15 mouse cellular contexts compared by ENCODE assay signal in the genomic region with DNA sequence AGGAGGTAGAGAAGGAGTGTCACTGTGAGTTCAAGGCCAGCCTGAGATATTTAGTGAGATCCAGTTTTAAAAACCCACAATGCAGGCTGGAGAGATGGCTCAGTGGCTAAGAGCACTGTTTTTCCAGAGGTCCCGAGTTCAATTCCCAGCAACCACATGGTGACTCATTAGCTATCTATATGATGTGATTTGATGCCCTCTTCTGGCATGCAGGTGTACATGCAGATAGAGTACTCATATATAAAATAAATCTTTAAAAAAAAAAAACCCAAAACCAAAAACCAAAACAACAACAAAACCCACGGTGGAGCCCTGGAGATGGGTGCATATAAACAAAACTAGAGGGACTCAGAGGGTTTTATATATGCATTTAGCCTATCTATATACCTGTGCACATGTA. TPM values are rescaled to one million over a fixed set of nuclear protein-coding genes. Genes with fewer than 3 reads are reported as not detected.
DNase-seq lines count a peak whose midpoint lies in the region; ATAC-seq and TF ChIP-seq lines count a peak whose summit lies in the region.
"Had no signal": no experiment of that assay in that cellular context is flagged by ENCODE, and none has a peak within 500 bp of the region (broad histone marks: within the 10 kb centered on the region; RNA-seq: fewer than 3 reads in every experiment).

No protein-coding gene starts in this region.

- TF ChIP-seq EP300 in liver, postnatal 0 days (IDR thresholded peaks at IDR 0.05; ENCODE audit: low read depth) = no peak

- H3K9ac ChIP-seq in forebrain, embryonic 13.5 days = 0 out of 2 replicates have a peak overlapping the region, but pooled peaks have one; percentile 85
- H3K9ac ChIP-seq in forebrain, embryonic 16.5 days (replicated peaks; ENCODE audit: low read depth, low read length) = no peak overlapping the region
- H3K9ac ChIP-seq in liver, postnatal 0 days (replicated peaks) = no peak overlapping the region
- H3K9ac ChIP-seq in liver, embryonic 12.5 days = no peak overlapping the region
- H3K9ac ChIP-seq in hindbrain, embryonic 14.5 days = no peak overlapping the region
- H3K9ac ChIP-seq in neural tube, embryonic 14.5 days (replicated peaks; ENCODE audit: low read depth, low read length) = no peak overlapping the region

- H3K27me3 ChIP-seq in forebrain, embryonic 13.5 days = no peaks in the 10 kb centered on the region
- no peaks in the 10 kb centered on the region for H3K27me3 ChIP-seq in forebrain, embryonic 16.5 days (replicated peaks; ENCODE audit: control insufficient read depth, insufficient read depth, low read length)
- no peaks in the 10 kb centered on the region for H3K27me3 ChIP-seq in liver, postnatal 0 days (ENCODE audit: insufficient read depth, low read length)
- H3K27me3 ChIP-seq in liver, embryonic 12.5 days (replicated peaks) = no peaks in the 10 kb centered on the region
- H3K27me3 ChIP-seq in hindbrain, embryonic 14.5 days (ENCODE audit: control insufficient read depth, insufficient read depth, low read length) = no peaks in the 10 kb centered on the region
- no peaks in the 10 kb centered on the region for H3K27me3 ChIP-seq in neural tube, embryonic 14.5 days (ENCODE audit: control insufficient read depth, insufficient read depth, low read length)

- TF ChIP-seq CTCF in liver, postnatal 0 days (IDR thresholded peaks at IDR 0.05; ENCODE audit: low read depth) = peak; percentile 50

- peaks cover 78% of the 10 kb centered on the region for H3K36me3 ChIP-seq in forebrain, embryonic 13.5 days (ENCODE audit: poor library complexity, severe bottlenecking)
- peaks cover 12% of the 10 kb centered on the region for H3K36me3 ChIP-seq in forebrain, embryonic 16.5 days (ENCODE audit: control insufficient read depth, insufficient read depth)
- peaks cover 16% of the 10 kb centered on the region for H3K36me3 ChIP-seq in liver, postnatal 0 days (replicated peaks; ENCODE audit: insufficient read depth, low read length)
- H3K36me3 ChIP-seq in liver, embryonic 12.5 days = peaks cover 65% of the 10 kb centered on the region
- H3K36me3 ChIP-seq in hindbrain, embryonic 14.5 days (replicated peaks; ENCODE audit: control insufficient read depth, insufficient read depth) = peaks cover 72% of the 10 kb centered on the region
- H3K36me3 ChIP-seq in neural tube, embryonic 14.5 days (ENCODE audit: control insufficient read depth, insufficient read depth, low read length) = peaks cover 47% of the 10 kb centered on the region

- H3K27ac ChIP-seq in forebrain, embryonic 13.5 days = no peak overlapping the region
- no peak overlapping the region for H3K27ac ChIP-seq in forebrain, embryonic 16.5 days (ENCODE audit: low read length)
- no peak overlapping the region for H3K27ac ChIP-seq in liver, postnatal 0 days (ENCODE audit: low read depth)
- H3K27ac ChIP-seq in liver, embryonic 12.5 days = no peak overlapping the region
- H3K27ac ChIP-seq in hindbrain, embryonic 14.5 days = no peak overlapping the region
- H3K27ac ChIP-seq in neural tube, embryonic 14.5 days (ENCODE audit: low read depth, low read length) = no peak overlapping the region

- DNase-seq in liver, postnatal 0 days = no peak
- DNase-seq in hindbrain, embryonic 14.5 days (ENCODE audit: low spot score) = no peak
- no peak for DNase-seq in urinary bladder, postnatal 25 days (ENCODE audit: low spot score)
- DNase-seq in heart, postnatal 4 days = no peak
- DNase-seq: adrenal gland, postnatal 36 days; cerebellum, adult 18-20 months; embryo, embryonic 11 days; kidney, postnatal 36 days; lung, postnatal 10 days; right cerebral cortex, adult 18-20 months had no signal

- no peaks in the 10 kb centered on the region for H3K9me3 ChIP-seq in forebrain, embryonic 13.5 days (replicated peaks)
- no peaks in the 10 kb centered on the region for H3K9me3 ChIP-seq in forebrain, embryonic 16.5 days (ENCODE audit: control insufficient read depth, low read length)
- no peaks in the 10 kb centered on the region for H3K9me3 ChIP-seq in liver, postnatal 0 days (ENCODE audit: low read length)
- no peaks in the 10 kb centered on the region for H3K9me3 ChIP-seq in liver, embryonic 12.5 days (replicated peaks)
- H3K9me3 ChIP-seq in hindbrain, embryonic 14.5 days (ENCODE audit: control insufficient read depth, low read length) = no peaks in the 10 kb centered on the region
- no peaks in the 10 kb centered on the region for H3K9me3 ChIP-seq in neural tube, embryonic 14.5 days (ENCODE audit: control insufficient read depth, low read length)

- peak overlapping the region; percentile 13; the same call in 1 of the 2 replicates for H3K4me3 ChIP-seq in forebrain, embryonic 13.5 days
- no peak overlapping the region for H3K4me3 ChIP-seq in forebrain, embryonic 16.5 days (replicated peaks; ENCODE audit: low read length)
- H3K4me3 ChIP-seq in liver, postnatal 0 days (ENCODE audit: low read depth, low read length) = no peak overlapping the region
- no peak overlapping the region for H3K4me3 ChIP-seq in liver, embryonic 12.5 days
- H3K4me3 ChIP-seq in hindbrain, embryonic 14.5 days (replicated peaks; ENCODE audit: low read length) = peak overlapping the region; percentile 63; the same call in 1 of the 2 replicates
- no peak overlapping the region for H3K4me3 ChIP-seq in neural tube, embryonic 14.5 days (ENCODE audit: low read depth, low read length)
- H3K4me3 ChIP-seq: myocyte had no signal

- WGBS in forebrain, embryonic 13.5 days = 84% methylated on average over 2 of the region's 2 CpGs
- 76% methylated on average over 2 of the region's 2 CpGs for WGBS in forebrain, embryonic 16.5 days
- WGBS in liver, postnatal 0 days (ENCODE audit: insufficient replicate concordance) = 53% methylated on average over 2 of the region's 2 CpGs
- 63% methylated on average over 2 of the region's 2 CpGs for WGBS in liver, embryonic 12.5 days (ENCODE audit: insufficient replicate concordance)
- WGBS in hindbrain, embryonic 14.5 days = 87% methylated on average over 2 of the region's 2 CpGs
- 88% methylated on average over 2 of the region's 2 CpGs for WGBS in neural tube, embryonic 14.5 days

- H3K4me1 ChIP-seq in forebrain, embryonic 13.5 days = peaks cover 25% of the 10 kb centered on the region
- peaks cover 18% of the 10 kb centered on the region for H3K4me1 ChIP-seq in forebrain, embryonic 16.5 days (replicated peaks; ENCODE audit: control insufficient read depth, insufficient read depth, low read length)
- peaks cover 9% of the 10 kb centered on the region for H3K4me1 ChIP-seq in liver, postnatal 0 days (ENCODE audit: insufficient read depth)
- H3K4me1 ChIP-seq in liver, embryonic 12.5 days = peaks cover 39% of the 10 kb centered on the region
- peaks cover 15% of the 10 kb centered on the region for H3K4me1 ChIP-seq in hindbrain, embryonic 14.5 days (replicated peaks; ENCODE audit: control insufficient read depth, insufficient read depth, low read length)
- peaks cover 15% of the 10 kb centered on the region for H3K4me1 ChIP-seq in neural tube, embryonic 14.5 days (ENCODE audit: control insufficient read depth, insufficient read depth, low read length)

- peak overlapping the region; percentile 95 for H3K4me2 ChIP-seq in forebrain, embryonic 13.5 days
- no peak overlapping the region for H3K4me2 ChIP-seq in forebrain, embryonic 16.5 days (ENCODE audit: low read length)
- H3K4me2 ChIP-seq in liver, postnatal 0 days (ENCODE audit: low read depth, low read length) = no peak overlapping the region
- H3K4me2 ChIP-seq in liver, embryonic 12.5 days = no peak overlapping the region
- H3K4me2 ChIP-seq in hindbrain, embryonic 14.5 days (replicated peaks) = peak overlapping the region; percentile 75
- H3K4me2 ChIP-seq in neural tube, embryonic 14.5 days (ENCODE audit: low read depth, low read length) = peak overlapping the region; percentile 91; the same call in 1 of the 2 replicates

- no peak for ATAC-seq in forebrain, embryonic 13.5 days
- no peak for ATAC-seq in forebrain, embryonic 16.5 days
- ATAC-seq in liver, postnatal 0 days = no peak
- ATAC-seq in liver, embryonic 12.5 days = no peak
- no peak for ATAC-seq in hindbrain, embryonic 14.5 days (ENCODE audit: low FRiP score)
- no peak for ATAC-seq in neural tube, embryonic 14.5 days (ENCODE audit: low read depth)

RNA-seq across cellular contexts. Expression of gene Atat1, which starts 2.3 kb away (rescaled TPM):
- polyA plus RNA-seq in forebrain, embryonic 13.5 days (2015; fragmentation: Nextera tagmentation; extraction: Ambion mirVana) = 331 and 355 TPM in 2 replicates
- 423 and 493 TPM in 2 replicates for polyA plus RNA-seq in forebrain, embryonic 16.5 days (2015; fragmentation: Nextera tagmentation; extraction: Ambion mirVana)
- polyA plus RNA-seq in liver, postnatal 0 days (2015; fragmentation: Nextera tagmentation; extraction: Ambion mirVana) = 3.4 and 4.8 TPM in 2 replicates
- 15.0 and 16.8 TPM in 2 replicates for polyA plus RNA-seq in liver, embryonic 12.5 days (2016; fragmentation: Nextera tagmentation; extraction: Ambion mirVana)
- 387 and 408 TPM in 2 replicates for polyA plus RNA-seq in hindbrain, embryonic 14.5 days (2014; fragmentation: Nextera tagmentation; extraction: Ambion mirVana)
- polyA plus RNA-seq in neural tube, embryonic 14.5 days (2014; fragmentation: Nextera tagmentation; extraction: Ambion mirVana) = 448 and 481 TPM in 2 replicates
- total RNA-seq in heart, postnatal 4 days (2021) = 10 to 100 TPM; 18.7 to 23.0 TPM

RNA-seq across cellular contexts. Expression of gene Mrps18b, which starts 8.6 kb away (rescaled TPM):
- 57.1 and 62.2 TPM in 2 replicates for polyA plus RNA-seq in forebrain, embryonic 13.5 days (2015; fragmentation: Nextera tagmentation; extraction: Ambion mirVana)
- polyA plus RNA-seq in forebrain, embryonic 16.5 days (2015; fragmentation: Nextera tagmentation; extraction: Ambion mirVana) = 50.8 and 55.6 TPM in 2 replicates
- polyA plus RNA-seq in liver, postnatal 0 days (2015; fragmentation: Nextera tagmentation; extraction: Ambion mirVana) = 81.2 and 82.4 TPM in 2 replicates
- polyA plus RNA-seq in liver, embryonic 12.5 days (2016; fragmentation: Nextera tagmentation; extraction: Ambion mirVana) = 113 and 123 TPM in 2 replicates
- polyA plus RNA-seq in hindbrain, embryonic 14.5 days (2014; fragmentation: Nextera tagmentation; extraction: Ambion mirVana) = 61.4 and 63.6 TPM in 2 replicates
- 65.3 and 66.2 TPM in 2 replicates for polyA plus RNA-seq in neural tube, embryonic 14.5 days (2014; fragmentation: Nextera tagmentation; extraction: Ambion mirVana)
- 10 to 100 TPM; 56.1 to 58.3 TPM for total RNA-seq in heart, postnatal 4 days (2021)

RNA-seq across cellular contexts. Expression of gene Ppp1r10, which starts 8.6 kb away (rescaled TPM):
- polyA plus RNA-seq in forebrain, embryonic 13.5 days (2015; fragmentation: Nextera tagmentation; extraction: Ambion mirVana) = 51.8 and 52.2 TPM in 2 replicates
- 47.0 and 50.7 TPM in 2 replicates for polyA plus RNA-seq in forebrain, embryonic 16.5 days (2015; fragmentation: Nextera tagmentation; extraction: Ambion mirVana)
- polyA plus RNA-seq in liver, postnatal 0 days (2015; fragmentation: Nextera tagmentation; extraction: Ambion mirVana) = 10.0 and 15.9 TPM in 2 replicates
- polyA plus RNA-seq in liver, embryonic 12.5 days (2016; fragmentation: Nextera tagmentation; extraction: Ambion mirVana) = 29.0 and 32.8 TPM in 2 replicates
- 34.8 and 37.9 TPM in 2 replicates for polyA plus RNA-seq in hindbrain, embryonic 14.5 days (2014; fragmentation: Nextera tagmentation; extraction: Ambion mirVana)
- 31.9 and 39.0 TPM in 2 replicates for polyA plus RNA-seq in neural tube, embryonic 14.5 days (2014; fragmentation: Nextera tagmentation; extraction: Ambion mirVana)
- total RNA-seq in heart, postnatal 4 days (2021) = 10 to 100 TPM; 49.2 to 58.5 TPM

RNA-seq across cellular contexts. Expression of gene 2310061I04Rik, which starts 10.4 kb away (rescaled TPM):
- polyA plus RNA-seq in forebrain, embryonic 13.5 days (2015; fragmentation: Nextera tagmentation; extraction: Ambion mirVana) = 31.6 and 36.6 TPM in 2 replicates
- 34.5 and 49.5 TPM in 2 replicates for polyA plus RNA-seq in forebrain, embryonic 16.5 days (2015; fragmentation: Nextera tagmentation; extraction: Ambion mirVana)
- 15.6 and 16.9 TPM in 2 replicates for polyA plus RNA-seq in liver, postnatal 0 days (2015; fragmentation: Nextera tagmentation; extraction: Ambion mirVana)
- 20.2 and 20.9 TPM in 2 replicates for polyA plus RNA-seq in liver, embryonic 12.5 days (2016; fragmentation: Nextera tagmentation; extraction: Ambion mirVana)
- polyA plus RNA-seq in hindbrain, embryonic 14.5 days (2014; fragmentation: Nextera tagmentation; extraction: Ambion mirVana) = 55.3 and 57.5 TPM in 2 replicates
- 57.9 and 74.2 TPM in 2 replicates for polyA plus RNA-seq in neural tube, embryonic 14.5 days (2014; fragmentation: Nextera tagmentation; extraction: Ambion mirVana)
- total RNA-seq in heart, postnatal 4 days (2021) = 10 to 100 TPM; 45.0 to 47.0 TPM

RNA-seq across cellular contexts. Expression of gene Dhx16, which starts 28.0 kb away (rescaled TPM):
- polyA plus RNA-seq in forebrain, embryonic 13.5 days (2015; fragmentation: Nextera tagmentation; extraction: Ambion mirVana) = 38.6 and 39.9 TPM in 2 replicates
- polyA plus RNA-seq in forebrain, embryonic 16.5 days (2015; fragmentation: Nextera tagmentation; extraction: Ambion mirVana) = 40.4 and 42.2 TPM in 2 replicates
- polyA plus RNA-seq in liver, postnatal 0 days (2015; fragmentation: Nextera tagmentation; extraction: Ambion mirVana) = 14.3 and 15.6 TPM in 2 replicates
- polyA plus RNA-seq in liver, embryonic 12.5 days (2016; fragmentation: Nextera tagmentation; extraction: Ambion mirVana) = 50.7 and 52.8 TPM in 2 replicates
- 25.8 and 29.0 TPM in 2 replicates for polyA plus RNA-seq in hindbrain, embryonic 14.5 days (2014; fragmentation: Nextera tagmentation; extraction: Ambion mirVana)
- 22.4 and 37.5 TPM in 2 replicates for polyA plus RNA-seq in neural tube, embryonic 14.5 days (2014; fragmentation: Nextera tagmentation; extraction: Ambion mirVana)
- total RNA-seq in heart, postnatal 4 days (2021) = 10 to 100 TPM; 24.2 to 25.1 TPM

Comparison
In these comparisons a context has a peak if more than half of its experiments do, and no peak if none do; other contexts are left out.
1. H3K4me2 ChIP-seq: peak in forebrain, embryonic 13.5 days (single experiment), hindbrain, embryonic 14.5 days (single experiment) and neural tube, embryonic 14.5 days (single experiment); none in forebrain, embryonic 16.5 days (single experiment), liver, postnatal 0 days (single experiment) and liver, embryonic 12.5 days (single experiment).
2. H3K4me3 ChIP-seq: peak in forebrain, embryonic 13.5 days (single experiment) and hindbrain, embryonic 14.5 days (single experiment); none in forebrain, embryonic 16.5 days (single experiment), liver, postnatal 0 days (single experiment), liver, embryonic 12.5 days (single experiment) and neural tube, embryonic 14.5 days (single experiment).
3. RNA of gene Atat1, which starts 2.3 kb away (polyA plus RNA-seq): 423 to 493 TPM in forebrain, embryonic 16.5 days, 448 to 481 TPM in neural tube, embryonic 14.5 days, 387 to 408 TPM in hindbrain, embryonic 14.5 days and 331 to 355 TPM in forebrain, embryonic 13.5 days; 15.0 to 16.8 TPM in liver, embryonic 12.5 days and 3.4 to 4.8 TPM in liver, postnatal 0 days; every median in the first group is over 10 times any median in the second.